Mouse (Mus musculus) cerebellum, adult 9-10 months (tissue): Measurements from ENCODE around the gene Tnip1.

ENCODE experiments used
- DNase-seq: peaks from one replicate; pipeline ENCODE4 v3.0.0; 2022

Tnip1 gene

GRCm38 (mm10) chr11:54930318-54930979, 32.3 kb downstream of the Tnip1 start:
- peak; percentile 68 for DNase-seq

DNA sequence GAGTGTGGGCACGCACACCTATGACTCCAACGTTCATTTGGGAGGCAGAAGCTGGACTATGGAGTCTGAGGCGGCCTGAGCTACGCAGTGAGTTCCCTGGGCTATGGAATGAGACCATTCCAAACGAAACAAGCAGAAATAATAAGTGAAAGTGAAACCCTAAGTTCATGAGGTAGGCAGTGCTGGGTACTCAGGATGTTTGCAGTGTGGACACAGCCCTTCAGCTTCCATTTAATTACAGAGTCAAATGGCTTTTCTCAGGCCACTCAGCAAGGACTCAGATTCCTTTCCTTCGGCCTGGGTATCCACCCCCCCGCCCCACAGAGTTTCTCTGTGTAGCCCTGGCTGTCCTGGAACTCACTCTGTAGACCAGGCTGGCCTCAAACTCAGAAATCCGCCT, 33.0 kb downstream of the Tnip1 start:
- DNase-seq, result no peak

- no peak for DNase-seq
Measured at GRCm38 (mm10) chr11:54929290-54929689, 33.4 kb downstream of the Tnip1 start.

- no peak for DNase-seq
Measured at GRCm38 (mm10) chr11:54928886-54929285, 33.8 kb downstream of the Tnip1 start.

DNA sequence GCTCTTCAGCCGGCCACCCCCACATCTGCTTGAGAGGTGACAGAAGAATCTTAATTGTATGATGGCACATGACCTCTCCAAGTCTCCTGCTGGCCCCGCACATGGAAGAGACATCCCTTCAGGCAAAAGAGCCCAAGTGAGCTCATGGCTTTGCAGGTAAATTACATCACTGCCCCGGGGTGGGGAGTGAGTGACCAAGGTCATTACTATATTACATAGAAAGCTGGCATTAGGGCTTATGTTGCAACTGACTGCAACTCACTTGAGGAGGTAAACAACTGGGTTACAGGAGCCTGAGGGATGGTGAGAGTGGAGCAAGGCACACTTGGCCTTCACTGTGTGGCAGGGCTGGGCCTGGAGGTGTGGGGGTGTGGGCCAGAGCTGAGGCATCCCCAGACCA, 34.5 kb downstream of the Tnip1 start:
- DNase-seq, result no peak

DNA sequence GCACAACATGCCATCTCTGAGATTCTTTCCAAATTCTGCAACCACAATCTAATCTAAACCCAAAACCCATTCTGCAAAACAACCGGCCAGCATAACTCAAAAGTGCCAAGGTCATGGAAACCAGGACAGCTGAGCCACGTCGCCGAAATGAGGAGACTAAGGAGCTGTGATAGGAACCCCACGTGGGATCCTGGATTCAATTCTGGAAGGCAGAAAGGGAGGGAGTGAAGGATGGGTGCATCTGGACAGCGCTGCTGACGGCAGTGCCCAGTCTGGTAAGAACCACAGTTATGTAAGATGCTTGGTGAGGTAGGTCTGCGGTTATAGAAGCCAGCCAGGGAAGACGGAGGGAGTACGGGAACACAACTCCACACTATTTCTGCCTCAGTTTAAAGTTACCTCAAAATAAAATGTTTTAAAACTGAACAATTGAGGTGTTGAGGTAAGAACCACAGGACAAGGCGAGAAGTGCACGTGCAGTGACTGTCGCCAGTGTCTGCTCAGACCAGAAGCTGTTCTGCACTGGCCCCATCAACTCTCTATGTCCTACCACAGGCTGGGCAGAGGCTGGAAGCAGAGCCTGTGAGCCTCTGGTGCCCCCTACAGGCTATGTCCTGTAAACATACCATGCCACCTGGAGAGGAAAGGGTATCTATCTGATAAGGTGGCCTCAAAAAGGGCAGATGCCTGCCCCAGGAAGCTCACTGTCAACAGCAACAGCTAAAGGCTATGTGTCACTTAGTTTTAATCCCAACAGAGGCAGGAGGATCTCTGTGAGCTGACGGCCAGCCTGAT, 35.2 kb downstream of the Tnip1 start:
- DNase-seq, result peak; percentile 62

DNA sequence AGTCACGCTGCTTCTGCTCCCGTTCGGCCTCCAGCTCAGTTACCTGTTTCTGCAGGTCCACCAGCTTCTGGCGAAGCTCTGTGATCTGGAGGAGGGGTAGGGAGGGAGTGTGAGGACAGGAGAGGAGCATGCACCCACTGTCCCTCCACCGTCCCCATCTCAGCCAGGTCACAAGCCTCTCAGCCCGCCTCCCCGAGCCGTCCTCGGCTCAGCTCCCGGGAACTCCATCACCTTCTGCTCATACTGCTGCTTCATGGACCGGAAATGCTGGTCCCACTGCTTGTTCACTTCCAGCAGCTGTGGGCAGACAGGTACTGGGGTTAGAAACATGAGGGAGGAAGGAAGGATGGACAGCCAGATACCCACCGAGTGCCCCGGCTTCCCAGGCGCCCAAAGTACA, 38.6 kb downstream of the Tnip1 start:
- no peak for DNase-seq

- no peak for DNase-seq
Measured at GRCm38 (mm10) chr11:54922488-54922887, 40.2 kb downstream of the Tnip1 start.

DNA sequence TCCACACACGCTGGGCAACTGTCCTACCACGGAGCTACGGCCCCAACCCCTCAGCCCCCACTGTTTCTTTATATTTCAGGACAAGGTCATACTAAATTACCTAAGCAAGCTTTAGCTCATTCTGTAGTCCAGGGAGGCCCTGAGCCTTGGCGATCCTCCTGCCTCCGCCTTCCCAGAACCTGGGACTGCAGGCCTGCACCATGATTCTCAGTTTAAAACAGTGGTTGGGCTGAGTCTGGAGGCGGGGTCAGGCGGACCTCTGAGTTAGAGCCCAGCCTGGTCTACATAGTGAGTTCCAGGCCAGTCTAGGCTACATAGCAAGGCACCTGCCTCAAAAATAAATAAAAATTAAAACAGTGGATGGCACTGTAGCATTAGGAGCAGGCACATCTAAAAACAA, 40.9 kb downstream of the Tnip1 start:
- no peak for DNase-seq

DNA sequence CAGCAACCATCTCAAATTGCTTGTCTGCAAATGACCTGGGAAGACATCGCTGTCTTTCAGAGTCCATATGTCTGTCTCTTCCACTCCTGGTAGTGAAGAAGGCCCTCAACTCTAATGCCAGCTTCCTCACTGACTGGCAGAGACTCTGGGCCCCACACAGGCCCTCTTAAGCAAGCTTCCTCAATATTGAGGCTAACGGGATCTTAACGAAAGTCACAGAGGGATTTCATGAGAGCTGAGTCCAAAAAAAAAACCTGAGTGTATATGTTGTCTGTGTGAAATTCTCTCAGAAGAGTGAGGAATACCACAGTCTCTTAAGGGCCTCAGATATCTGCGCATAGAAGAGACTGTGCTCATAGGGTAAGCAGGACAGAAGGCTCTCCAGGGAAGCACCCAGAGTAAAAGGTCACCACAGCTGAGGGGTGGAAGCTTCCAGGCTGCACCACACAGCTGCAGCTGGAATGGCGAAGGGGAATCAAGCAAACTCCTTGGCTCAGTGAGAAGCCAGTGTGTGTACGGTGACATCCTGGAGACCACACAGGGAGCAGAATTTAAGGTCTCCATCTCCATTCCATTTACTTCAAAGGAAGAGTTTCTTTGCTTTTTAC, 41.6 kb downstream of the Tnip1 start:
- no peak for DNase-seq

DNA sequence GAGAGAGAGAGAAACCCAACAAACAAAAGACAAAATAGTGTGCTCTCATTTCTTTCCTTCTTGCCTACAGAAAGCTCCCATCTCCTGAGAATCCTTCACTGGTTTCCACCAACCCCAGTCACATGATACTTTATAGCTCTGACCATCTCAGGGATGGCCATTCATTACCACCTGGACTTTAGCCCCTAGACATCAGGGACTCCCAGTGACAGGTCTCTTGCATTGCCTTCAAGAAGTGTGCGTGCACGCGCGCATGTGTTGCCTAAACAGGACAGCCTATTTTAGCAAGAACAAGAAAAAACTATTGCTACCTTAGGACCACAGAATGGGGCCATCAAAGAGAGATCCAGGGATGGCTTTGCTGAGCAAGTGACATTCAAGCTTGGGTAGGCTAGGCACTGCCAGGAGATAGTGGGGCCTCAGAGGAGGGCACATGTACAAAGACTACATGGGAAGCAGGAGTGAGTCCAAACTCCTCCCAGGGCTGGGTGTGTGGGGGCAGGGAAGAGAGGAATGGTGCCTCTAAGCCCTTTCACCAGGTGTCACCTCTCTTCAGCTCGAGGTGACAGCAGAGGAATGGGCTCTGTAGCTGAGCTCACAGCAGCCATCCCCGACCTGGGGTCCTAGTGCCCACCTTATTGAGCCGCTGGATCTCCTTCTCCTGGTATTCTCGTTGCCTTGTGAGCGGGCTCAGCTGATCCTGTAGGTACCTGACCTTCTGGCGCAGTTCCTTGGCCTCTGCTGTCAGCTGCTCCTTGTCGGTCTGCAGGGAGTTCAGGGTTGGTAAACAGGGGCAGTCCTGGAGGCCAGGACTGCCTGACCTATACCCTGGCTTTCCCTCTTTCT, 42.4 kb downstream of the Tnip1 start:
- no peak for DNase-seq

DNA sequence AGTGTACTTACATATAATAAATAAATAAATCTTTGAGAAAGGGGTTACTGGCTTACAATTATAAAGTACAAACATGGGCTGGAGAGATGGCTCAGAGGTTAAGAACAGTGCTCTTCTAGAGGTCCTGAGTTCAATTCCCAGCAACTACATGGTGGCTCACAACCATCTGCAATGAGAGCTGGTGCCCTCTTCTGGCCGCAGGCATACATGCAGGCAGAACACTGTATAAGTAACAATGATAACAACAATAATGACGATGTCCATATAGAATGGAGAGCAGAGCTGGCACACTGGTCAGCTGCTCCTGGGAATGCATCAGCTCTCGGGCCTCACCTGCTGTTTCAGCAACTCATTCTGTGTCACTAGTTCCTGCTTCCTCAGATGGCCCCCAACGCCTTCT, 44.4 kb downstream of the Tnip1 start:
- no peak for DNase-seq

DNA sequence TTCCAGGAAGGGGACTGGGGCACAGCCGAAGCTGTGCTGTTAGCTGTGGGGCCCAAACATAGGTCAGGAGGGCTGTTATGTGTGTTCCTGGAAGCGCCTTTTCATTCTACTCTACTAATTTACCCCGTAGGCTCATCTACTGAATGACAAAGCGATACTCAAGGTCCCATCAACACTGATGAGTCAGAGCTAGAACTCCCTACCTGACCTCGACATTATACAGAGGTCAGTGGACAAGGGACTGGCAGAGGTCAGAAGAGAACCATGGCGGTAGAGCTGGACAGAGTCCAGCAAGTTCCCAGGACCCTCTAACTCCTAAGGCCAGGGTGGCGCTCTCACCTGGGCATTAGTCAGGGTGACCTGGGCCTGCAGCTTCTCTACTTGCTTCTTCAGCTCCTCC, 45.3 kb downstream of the Tnip1 start:
- no peak for DNase-seq

- DNase-seq, result no peak
Measured at GRCm38 (mm10) chr11:54913841-54914240, 48.9 kb downstream of the Tnip1 start.

- no peak for DNase-seq
Measured at GRCm38 (mm10) chr11:54912503-54913316, 50.0 kb downstream of the Tnip1 start.

- no peak for DNase-seq
Measured at GRCm38 (mm10) chr11:54911671-54912502, 50.8 kb downstream of the Tnip1 start.

- no peak for DNase-seq
Measured at GRCm38 (mm10) chr11:54911201-54911600, 51.5 kb downstream of the Tnip1 start.

- no peak for DNase-seq
Measured at GRCm38 (mm10) chr11:54910081-54910665, 52.5 kb downstream of the Tnip1 start.

GRCm38 (mm10) chr11:54909273-54909672, 53.4 kb downstream of the Tnip1 start:
- DNase-seq, result no peak

DNA sequence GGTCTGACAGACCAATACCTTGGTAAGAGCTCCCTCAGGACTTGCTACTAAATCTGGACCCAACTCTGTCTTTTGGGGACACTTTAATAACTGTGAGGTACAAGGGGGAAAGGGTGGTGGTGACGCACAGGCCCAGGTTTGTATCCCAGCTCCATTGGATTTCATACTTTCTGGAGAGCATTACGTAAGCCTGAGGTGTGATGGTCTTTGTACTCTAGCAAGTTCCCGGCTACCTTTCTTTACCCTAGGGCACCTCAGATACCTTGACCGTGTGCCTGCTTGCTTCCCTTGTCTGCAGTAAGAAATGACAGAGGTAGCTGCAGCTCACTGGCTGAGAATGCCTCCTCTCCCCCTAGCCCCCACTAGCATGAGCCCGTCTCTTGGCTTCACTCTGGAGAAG, 55.5 kb downstream of the Tnip1 start:
- DNase-seq, result no peak

DNA sequence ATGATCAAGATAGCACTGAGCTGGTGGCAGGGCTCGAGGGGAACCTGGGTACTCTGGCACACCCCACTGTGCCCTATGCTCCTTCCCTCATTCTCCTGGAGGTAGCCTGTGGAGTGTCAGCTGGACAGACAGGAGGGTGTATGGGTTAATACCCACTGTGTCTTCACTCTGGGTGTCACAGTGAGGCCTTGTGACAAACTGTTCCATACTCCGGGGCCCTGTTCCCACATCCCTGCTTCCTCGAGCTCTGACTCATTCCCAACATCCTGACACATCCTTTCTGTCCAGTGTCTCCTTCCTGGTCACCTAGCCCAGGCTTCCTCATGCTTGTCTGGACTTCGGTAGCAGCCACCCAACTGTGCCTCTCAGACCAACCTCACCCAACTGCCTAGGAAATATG, 56.3 kb downstream of the Tnip1 start:
- no peak for DNase-seq
